In genomic region chr7:133184905-133185594, GRCm38 (mm10) we compare ENCODE assay signal across 11 mouse cellular contexts.
DNase-seq lines count a peak whose midpoint lies in the region; ATAC-seq lines count a peak whose summit lies in the region.
"Had no signal": no experiment of that assay in that cellular context is flagged by ENCODE, and none has a peak within 500 bp of the region (broad histone marks: within the 10 kb centered on the region; RNA-seq: fewer than 3 reads in every experiment).

No protein-coding gene starts in this region.

- no peak for DNase-seq in heart, postnatal 25 days (ENCODE audit: low spot score)
- peak; percentile 71 for DNase-seq in MN1 (ENCODE audit: low spot score)
- no peak for DNase-seq in right cerebral cortex, postnatal 14 days
- DNase-seq in frontal cortex, postnatal 14 days (ENCODE audit: low spot score in 2 of 2) = no peak
- DNase-seq: thymus, postnatal 25 days had no signal

- peak overlapping the region; percentile 25; the same call in 1 of the 2 replicates for H3K9ac ChIP-seq in heart, embryonic 13.5 days
- no peak overlapping the region for H3K9ac ChIP-seq in forebrain, embryonic 13.5 days
- no peak overlapping the region for H3K9ac ChIP-seq in midbrain, embryonic 12.5 days (replicated peaks)
- H3K9ac ChIP-seq: limb, embryonic 15.5 days had no signal

- WGBS in heart, embryonic 13.5 days = 39% methylated on average over 16 of the region's 16 CpGs
- WGBS in forebrain, embryonic 13.5 days = 57% methylated on average over 16 of the region's 16 CpGs
- WGBS in midbrain, embryonic 12.5 days = 61% methylated on average over 16 of the region's 16 CpGs

- intact Hi-C loops in heart, postnatal 25 days (cut with DNase I) = no loop called here

- H3K4me3 ChIP-seq in heart, embryonic 13.5 days = peak overlapping the region; percentile 39
- H3K4me3 ChIP-seq in forebrain, embryonic 13.5 days = peak overlapping the region; percentile 25
- H3K4me3 ChIP-seq in midbrain, embryonic 12.5 days = peak overlapping the region; percentile 17
- H3K4me3 ChIP-seq: limb, embryonic 15.5 days had no signal

- ATAC-seq in heart, embryonic 13.5 days (ENCODE audit: extremely low read depth, insufficient number of reproducible peaks, low FRiP score, low TSS enrichment) = no peak
- ATAC-seq in forebrain, embryonic 13.5 days = peak; percentile 55; the same call in 1 of the 2 replicates
- ATAC-seq in midbrain, embryonic 12.5 days (ENCODE audit: low FRiP score, low read depth) = peak; percentile 56; the same call in 1 of the 2 replicates
- ATAC-seq in inflammation-experienced regulatory T-cells, adult 6 months = no peak
- ATAC-seq: CD4-positive, CD25-positive, alpha-beta regulatory T cell, adult 4 months had no signal

- H3K36me3 ChIP-seq in heart, embryonic 13.5 days = no peaks in the 10 kb centered on the region
- no peaks in the 10 kb centered on the region for H3K36me3 ChIP-seq in forebrain, embryonic 13.5 days (ENCODE audit: poor library complexity, severe bottlenecking)
- no peaks in the 10 kb centered on the region for H3K36me3 ChIP-seq in midbrain, embryonic 12.5 days
- H3K36me3 ChIP-seq: limb, embryonic 15.5 days had no signal

- no peaks in the 10 kb centered on the region for H3K27me3 ChIP-seq in heart, embryonic 13.5 days (replicated peaks)
- H3K27me3 ChIP-seq in forebrain, embryonic 13.5 days = peaks cover 8% of the 10 kb centered on the region
- H3K27me3 ChIP-seq in midbrain, embryonic 12.5 days = no peaks in the 10 kb centered on the region
- H3K27me3 ChIP-seq: limb, embryonic 15.5 days had no signal

- H3K27ac ChIP-seq in heart, embryonic 13.5 days (replicated peaks) = no peak overlapping the region
- H3K27ac ChIP-seq in forebrain, embryonic 13.5 days = no peak overlapping the region
- H3K27ac ChIP-seq in midbrain, embryonic 12.5 days (replicated peaks) = no peak overlapping the region
- H3K27ac ChIP-seq: limb, embryonic 15.5 days had no signal

- peaks cover 16% of the 10 kb centered on the region for H3K4me1 ChIP-seq in heart, embryonic 13.5 days
- H3K4me1 ChIP-seq in forebrain, embryonic 13.5 days = peaks cover 18% of the 10 kb centered on the region
- peaks cover 5% of the 10 kb centered on the region; the same call in 1 of the 2 replicates for H3K4me1 ChIP-seq in midbrain, embryonic 12.5 days
- H3K4me1 ChIP-seq: limb, embryonic 15.5 days had no signal

- H3K4me2 ChIP-seq in heart, embryonic 13.5 days = peak overlapping the region; percentile 63
- H3K4me2 ChIP-seq in forebrain, embryonic 13.5 days = peak overlapping the region; percentile 50
- peak overlapping the region; percentile 32 for H3K4me2 ChIP-seq in midbrain, embryonic 12.5 days (replicated peaks)

- no peaks in the 10 kb centered on the region for H3K9me3 ChIP-seq in heart, embryonic 13.5 days
- H3K9me3 ChIP-seq in forebrain, embryonic 13.5 days (replicated peaks) = no peaks in the 10 kb centered on the region; the same call in 1 of the 2 replicates
- H3K9me3 ChIP-seq in midbrain, embryonic 12.5 days = no peaks in the 10 kb centered on the region
- H3K9me3 ChIP-seq: limb, embryonic 15.5 days had no signal

Comparison
In these comparisons a context has a peak if more than half of its experiments do, and no peak if none do; other contexts are left out.
1. ATAC-seq: peak in forebrain, embryonic 13.5 days (single experiment) and midbrain, embryonic 12.5 days (single experiment); none in heart, embryonic 13.5 days (single experiment) and inflammation-experienced regulatory T-cells, adult 6 months (single experiment).
2. Peak in every context shown above with its lines, with median percentiles within 50 percentile points of each other: H3K4me2 ChIP-seq and H3K4me3 ChIP-seq.